Mouse (Mus musculus): ENCODE results near the gene Gpr143.
"Not testable (repeated sequence)": the region's sequence is repeated elsewhere in the genome, so short reads cannot be mapped to it uniquely, and the experiment has no call there.

Gpr143 gene

GRCm38 (mm10) chrX:152805317-152805716 lies 23.6 kb downstream of the Gpr143 start:
- Histone ChIP-seq H3K27me3 (ENCODE audit: control insufficient read depth, insufficient read depth, low read length, poor library complexity, severe bottlenecking) (no peaks in the 10 kb centered on the region), H3K36me3 (ENCODE audit: control insufficient read depth, insufficient read depth, low read length, poor library complexity, severe bottlenecking) (no peaks in the 10 kb centered on the region)
- no peak for DNase-seq (ENCODE audit: low read depth, low spot score)

DNA sequence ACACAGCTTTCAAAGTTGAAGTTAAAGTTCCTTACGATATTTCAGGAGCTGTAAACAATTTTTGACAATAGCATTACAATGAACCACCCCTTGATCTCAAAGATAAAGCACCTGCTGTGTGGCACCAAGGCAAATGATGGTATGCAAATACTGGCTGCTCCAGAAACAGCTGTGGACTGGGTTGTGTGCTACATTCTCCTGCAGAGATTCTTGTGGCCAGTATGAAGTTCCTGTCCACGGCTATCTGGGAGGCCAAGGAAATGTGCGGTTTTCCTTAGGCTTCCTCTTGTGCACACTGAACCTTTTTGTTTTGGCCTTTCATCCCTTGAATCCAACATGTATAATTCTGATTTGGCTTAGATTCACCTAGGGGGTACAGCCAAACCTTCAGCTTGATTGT lies 31.6 kb downstream of the Gpr143 start:
- no peaks in the 10 kb centered on the region for H3K27me3 ChIP-seq (ENCODE audit: control insufficient read depth, insufficient read depth, low read length, poor library complexity, severe bottlenecking)
- no peak for DNase-seq (ENCODE audit: low read depth, low spot score)

GRCm38 (mm10) chrX:152818996-152819395 lies 37.3 kb downstream of the Gpr143 start:
- Histone ChIP-seq H3K27me3 (ENCODE audit: control insufficient read depth, insufficient read depth, low read length, poor library complexity, severe bottlenecking) (no peaks in the 10 kb centered on the region), H3K36me3 (ENCODE audit: control insufficient read depth, insufficient read depth, low read length, poor library complexity, severe bottlenecking) (no peaks in the 10 kb centered on the region)
- no peak for DNase-seq (ENCODE audit: low read depth, low spot score)

More for the DNA sequence above, 31.6 kb downstream of the Gpr143 start:
- H3K36me3 ChIP-seq (ENCODE audit: control insufficient read depth, insufficient read depth, low read length, poor library complexity, severe bottlenecking), result no peaks in the 10 kb centered on the region

DNA sequence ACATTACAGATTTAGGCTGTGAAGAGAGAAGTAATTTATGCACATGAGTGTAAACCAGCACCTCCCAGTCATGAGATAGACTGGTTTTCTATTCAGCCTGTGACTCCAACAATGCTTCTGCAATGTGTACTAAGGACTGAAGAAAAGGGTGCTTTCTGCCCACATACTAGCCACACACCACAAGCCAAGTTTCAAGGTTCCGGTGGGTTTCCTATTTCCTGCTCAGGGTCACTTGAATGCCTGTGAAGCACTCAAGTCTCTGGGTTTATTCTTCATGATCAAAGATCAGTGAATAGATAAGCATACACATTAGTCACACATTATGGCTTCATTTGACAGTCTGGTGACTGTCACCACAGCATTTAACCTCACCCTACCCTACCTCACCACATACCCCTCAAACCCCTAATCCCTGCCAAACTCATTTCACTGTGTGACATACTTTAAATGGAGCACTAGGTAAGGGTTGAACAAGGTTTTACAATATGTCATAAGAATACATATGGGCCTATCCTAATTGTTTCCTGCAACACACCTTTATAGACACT lies 49.4 kb downstream of the Gpr143 start:
- not testable (repeated sequence) for DNase-seq (ENCODE audit: low read depth, low spot score); H3K36me3 ChIP-seq (ENCODE audit: control insufficient read depth, insufficient read depth, low read length, poor library complexity, severe bottlenecking); H3K27me3 ChIP-seq (ENCODE audit: control insufficient read depth, insufficient read depth, low read length, poor library complexity, severe bottlenecking)

DNA sequence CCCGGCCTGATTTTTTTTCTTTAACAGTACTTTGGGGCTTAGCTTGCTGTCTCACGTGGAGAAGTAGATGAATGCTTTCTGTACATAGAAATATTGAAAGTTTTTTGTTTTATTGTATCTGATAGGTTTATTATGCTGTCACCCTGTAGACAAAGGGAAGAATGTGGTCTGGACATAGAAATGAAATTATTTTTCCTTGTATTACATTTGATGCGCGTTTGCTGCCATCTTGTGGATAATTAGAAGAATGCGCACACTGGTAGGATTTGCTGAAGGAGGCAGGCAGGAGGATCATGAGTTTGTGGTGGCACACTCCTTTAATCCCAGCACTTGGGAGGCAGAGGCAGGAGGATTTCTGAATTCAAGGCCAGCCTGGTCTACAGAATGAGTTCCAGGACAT lies 53.2 kb downstream of the Gpr143 start:
- not testable (repeated sequence) for H3K36me3 ChIP-seq (ENCODE audit: control insufficient read depth, insufficient read depth, low read length, poor library complexity, severe bottlenecking); H3K27me3 ChIP-seq (ENCODE audit: control insufficient read depth, insufficient read depth, low read length, poor library complexity, severe bottlenecking)
- peak; percentile 11 for DNase-seq (ENCODE audit: low read depth, low spot score)

GRCm38 (mm10) chrX:152855076-152855772 lies 73.5 kb downstream of the Gpr143 start:
- no peak for DNase-seq (ENCODE audit: low read depth, low spot score)
- Histone ChIP-seq H3K36me3 (ENCODE audit: control insufficient read depth, insufficient read depth, low read length, poor library complexity, severe bottlenecking) (no peaks in the 10 kb centered on the region), H3K27me3 (ENCODE audit: control insufficient read depth, insufficient read depth, low read length, poor library complexity, severe bottlenecking) (no peaks in the 10 kb centered on the region)

Measured in splenic B cell, adult 2 months (primary cell).